Mouse (Mus musculus): ENCODE measurements around the gene Vsig8.

- TF ChIP-seq GATA1 (IDR thresholded peaks at IDR 0.05; ENCODE audit: borderline replicate concordance, low read length) (no peak), FLI1 (IDR thresholded peaks at IDR 0.05; ENCODE audit: low read length) (no peak)
These were observed 45.8 kb upstream of the Vsig8 start for GRCm38 (mm10) chr1:172509983-172510382.
